Mouse (Mus musculus): Measurements from ENCODE around the gene Acat1. TPM values are rescaled to one million over a fixed set of nuclear protein-coding genes. Genes with fewer than 3 reads are reported as not detected.

The Acat1 gene
- polyA plus RNA-seq, 1 experiment, result 66.3 TPM

- DNase-seq (ENCODE audit: low spot score), result no peak
Measured at GRCm38 (mm10) chr9:53535416-53536320, 74.5 kb downstream of the Acat1 start.

Other genes with a start within 250 kb of the Acat1 start
- gene Kdelc2, start 226.4 kb downstream of the Acat1 start, polyA plus RNA-seq (2012; rRNA removed), result 14.1 and 22.2 TPM in 2 replicates
- gene 4930550C14Rik, start 208.1 kb downstream of the Acat1 start, polyA plus RNA-seq (2012; rRNA removed), result 1.1 and 1.7 TPM in 2 replicates
- gene Atm, start 73.6 kb downstream of the Acat1 start, polyA plus RNA-seq (2012; rRNA removed), result 8.6 and 12.0 TPM in 2 replicates
- gene Npat, start 73.3 kb downstream of the Acat1 start, polyA plus RNA-seq (2012; rRNA removed), result 7.0 and 7.6 TPM in 2 replicates
- 13.6 and 15.7 TPM in 2 replicates for gene Cul5, start 59.6 kb upstream of the Acat1 start, polyA plus RNA-seq (2012; rRNA removed)
- 0.36 and 0.37 TPM in 2 replicates for gene Rab39, start 95.8 kb upstream of the Acat1 start, polyA plus RNA-seq (2012; rRNA removed)
- gene Slc35f2, start 161.2 kb upstream of the Acat1 start, polyA plus RNA-seq (2012; rRNA removed), result 6.5 and 7.0 TPM in 2 replicates
- not detected in 2 replicates for gene Sln, start 239.8 kb upstream of the Acat1 start, polyA plus RNA-seq (2012; rRNA removed)

All from urinary bladder, adult 2 months (tissue).